Mouse (Mus musculus) limb, embryonic 14.5 days (tissue): ENCODE data around the gene Ttc39b. TPM values are rescaled to one million over a fixed set of nuclear protein-coding genes. Genes with fewer than 3 reads are reported as not detected.
A peak's percentile ranks its signal among the peaks of the same experiment; 100 is the strongest.

ENCODE experiments used
- ATAC-seq: fragments of 200-750 bp; cut with Nextera tagmentation; 2 replicates; pipeline ENCODE4 v1.8.0; 2017; ENCODE audit warnings: low read depth, moderate number of reproducible peaks, moderate TSS enrichment; ENCODE audit not compliant: low FRiP score
- DNase-seq: peaks from one replicate; pipeline ENCODE4 v3.0.0-alpha.2; 2015; ENCODE audit warnings: low spot score
- H3K27ac ChIP-seq: fragments of 300-500 bp; sonication (generic); replicated peaks from 2 replicates; pipeline ENCODE4 v1.5.1; 2014; ENCODE audit warnings: low read depth, mild to moderate bottlenecking, low read length, moderate library complexity, mixed read lengths
- H3K27me3 ChIP-seq: fragments of 300-500 bp; sonication (generic); 2 replicates; pipeline ENCODE4 v1.6.1; 2014; ENCODE audit warnings: low read length, mixed read lengths; ENCODE audit not compliant: control insufficient read depth, insufficient read depth
- H3K36me3 ChIP-seq: fragments of 300-500 bp; sonication (generic); 2 replicates; pipeline ENCODE4 v1.6.1; 2014; ENCODE audit warnings: mild to moderate bottlenecking, low read length, moderate library complexity, mixed read lengths; ENCODE audit not compliant: control insufficient read depth, insufficient read depth
- H3K4me1 ChIP-seq: fragments of 300-500 bp; sonication (generic); 2 replicates; pipeline ENCODE4 v1.6.1; 2014; ENCODE audit warnings: antibody characterized with exemption, low read length, mixed read lengths; ENCODE audit not compliant: control insufficient read depth, insufficient read depth
- H3K4me2 ChIP-seq: fragments of 300-500 bp; sonication (generic); replicated peaks from 2 replicates; pipeline ENCODE4 v1.6.1; 2014; ENCODE audit warnings: low read depth, mild to moderate bottlenecking, low read length, moderate library complexity; ENCODE audit not compliant: severe bottlenecking
- H3K4me3 ChIP-seq: fragments of 300-500 bp; sonication (generic); replicated peaks from 2 replicates; pipeline ENCODE4 v1.5.1; 2014; ENCODE audit warnings: low read length
- H3K9ac ChIP-seq: fragments of 300-500 bp; sonication (generic); 2 replicates; pipeline ENCODE4 v1.6.1; 2014; ENCODE audit warnings: mild to moderate bottlenecking, low read depth, low read length, moderate library complexity; ENCODE audit not compliant: severe bottlenecking
- H3K9me3 ChIP-seq: fragments of 300-500 bp; sonication (generic); 2 replicates; pipeline ENCODE4 v1.6.1; 2016; ENCODE audit warnings: low read length; ENCODE audit not compliant: control insufficient read depth
- POLR2A ChIP-seq: fragments of 200-500 bp; IDR thresholded peaks from 2 replicates; pipeline ENCODE4 v1.8.0; 2012; ENCODE audit warnings: inconsistent platforms, mild to moderate bottlenecking, moderate library complexity, borderline replicate concordance; ENCODE audit not compliant: insufficient read depth, insufficient read length; ENCODE audit errors: extremely low read depth
- WGBS: fragments of 180-500 bp; shearing (Covaris S2); extraction: QIAGEN DNeasy Blood & Tissue Kit; methylation state at CpG from one replicate; pipeline ENCODE4 v1.1.7; 2014; 5-methylcytosine and 5-hydroxymethylcytosine counted together
- polyA plus RNA-seq, 2 experiments: library from polyadenylated mRNA; depleted of rRNA in 1 of 2; stranded (reverse) in 1 of 2; unstranded in 1 of 2; fragments of >200 nt; fragmentation: Nextera tagmentation in 1 of 2; extraction: Ambion mirVana in 1 of 2; gene quantifications; 2 replicates each; pipeline versions ENCODE4 v1.2.1 to v1.2.3; 2012 to 2014

The Ttc39b gene
- polyA plus RNA-seq, 2 experiments: 3.0 to 4.9 TPM

GRCm38 (mm10) chr4:83216381-83216780 lies 107.7 kb downstream of the Ttc39b start:
- TF ChIP-seq POLR2A: no peak
- Histone ChIP-seq H3K4me1 (peaks cover 15% of the 10 kb centered on the region; the same call in 1 of the 2 replicates), H3K36me3 (no peaks in the 10 kb centered on the region), H3K9ac (no peak overlapping the region), H3K4me3 (no peak overlapping the region), H3K4me2 (no peak overlapping the region), H3K27me3 (no peaks in the 10 kb centered on the region), H3K9me3 (no peaks in the 10 kb centered on the region), H3K27ac (no peak overlapping the region)
- no peak for ATAC-seq
- no peak for DNase-seq
- 74% methylated on average over 7 of the region's 7 CpGs for WGBS

GRCm38 (mm10) chr4:83215776-83216175 lies 108.3 kb downstream of the Ttc39b start:
- Histone ChIP-seq H3K4me3 (no peak overlapping the region), H3K36me3 (no peaks in the 10 kb centered on the region), H3K27me3 (no peaks in the 10 kb centered on the region), H3K4me1 (peaks cover 15% of the 10 kb centered on the region; the same call in 1 of the 2 replicates), H3K27ac (no peak overlapping the region), H3K9me3 (no peaks in the 10 kb centered on the region), H3K9ac (no peak overlapping the region), H3K4me2 (no peak overlapping the region)
- DNase-seq (no peak), ATAC-seq (no peak)
- WGBS: 50% methylated on average over 1 of the region's 1 CpGs
- TF ChIP-seq POLR2A: no peak

GRCm38 (mm10) chr4:83214822-83215558 lies 109.1 kb downstream of the Ttc39b start:
- Histone ChIP-seq H3K36me3 (no peaks in the 10 kb centered on the region), H3K27me3 (no peaks in the 10 kb centered on the region), H3K4me2 (no peak overlapping the region), H3K9ac (no peak overlapping the region), H3K9me3 (no peaks in the 10 kb centered on the region), H3K4me1 (peaks cover 15% of the 10 kb centered on the region; the same call in 1 of the 2 replicates), H3K4me3 (no peak overlapping the region), H3K27ac (0 out of 2 replicates have a peak overlapping the region, but pooled peaks have one; percentile 28)
- TF ChIP-seq POLR2A: no peak
- DNase-seq: peak; percentile 27
- ATAC-seq: peak; percentile 39; the same call in 1 of the 2 replicates
- WGBS: 27% methylated on average over 9 of the region's 9 CpGs

- DNase-seq (no peak), ATAC-seq (no peak)
- H3K4me2 ChIP-seq: no peak overlapping the region
- H3K27ac ChIP-seq: no peak overlapping the region
- WGBS: 85% methylated on average over 6 of the region's 6 CpGs
- no peaks in the 10 kb centered on the region for H3K27me3 ChIP-seq
- H3K9me3 ChIP-seq: no peaks in the 10 kb centered on the region
- peaks cover 15% of the 10 kb centered on the region; the same call in 1 of the 2 replicates for H3K4me1 ChIP-seq
- no peak for TF ChIP-seq POLR2A
- no peak overlapping the region for H3K9ac ChIP-seq
- H3K4me3 ChIP-seq: no peak overlapping the region
- H3K36me3 ChIP-seq: no peaks in the 10 kb centered on the region
These were observed 110.3 kb downstream of the Ttc39b start for GRCm38 (mm10) chr4:83213752-83214151.

GRCm38 (mm10) chr4:83211709-83212108 lies 112.3 kb downstream of the Ttc39b start:
- H3K4me2 ChIP-seq: 0 out of 2 replicates have a peak overlapping the region, but pooled peaks have one; percentile 16

More at GRCm38 (mm10) chr4:83211709-83212108, 112.3 kb downstream of the Ttc39b start:
- Histone ChIP-seq H3K27me3 (no peaks in the 10 kb centered on the region), H3K36me3 (no peaks in the 10 kb centered on the region), H3K4me3 (no peak overlapping the region), H3K27ac (no peak overlapping the region), H3K4me1 (peaks cover 15% of the 10 kb centered on the region; the same call in 1 of the 2 replicates), H3K9me3 (no peaks in the 10 kb centered on the region), H3K9ac (no peak overlapping the region)
- TF ChIP-seq POLR2A: no peak
- 27% methylated on average over 12 of the region's 12 CpGs for WGBS
- ATAC-seq: peak; percentile 21; the same call in 1 of the 2 replicates
- DNase-seq: no peak
